Mouse (Mus musculus): ENCODE measurements around the gene Hprt.
"Not testable (repeated sequence)": the region's sequence is repeated elsewhere in the genome, so short reads cannot be mapped to it uniquely, and the experiment has no call there.

Gene Hprt

DNA sequence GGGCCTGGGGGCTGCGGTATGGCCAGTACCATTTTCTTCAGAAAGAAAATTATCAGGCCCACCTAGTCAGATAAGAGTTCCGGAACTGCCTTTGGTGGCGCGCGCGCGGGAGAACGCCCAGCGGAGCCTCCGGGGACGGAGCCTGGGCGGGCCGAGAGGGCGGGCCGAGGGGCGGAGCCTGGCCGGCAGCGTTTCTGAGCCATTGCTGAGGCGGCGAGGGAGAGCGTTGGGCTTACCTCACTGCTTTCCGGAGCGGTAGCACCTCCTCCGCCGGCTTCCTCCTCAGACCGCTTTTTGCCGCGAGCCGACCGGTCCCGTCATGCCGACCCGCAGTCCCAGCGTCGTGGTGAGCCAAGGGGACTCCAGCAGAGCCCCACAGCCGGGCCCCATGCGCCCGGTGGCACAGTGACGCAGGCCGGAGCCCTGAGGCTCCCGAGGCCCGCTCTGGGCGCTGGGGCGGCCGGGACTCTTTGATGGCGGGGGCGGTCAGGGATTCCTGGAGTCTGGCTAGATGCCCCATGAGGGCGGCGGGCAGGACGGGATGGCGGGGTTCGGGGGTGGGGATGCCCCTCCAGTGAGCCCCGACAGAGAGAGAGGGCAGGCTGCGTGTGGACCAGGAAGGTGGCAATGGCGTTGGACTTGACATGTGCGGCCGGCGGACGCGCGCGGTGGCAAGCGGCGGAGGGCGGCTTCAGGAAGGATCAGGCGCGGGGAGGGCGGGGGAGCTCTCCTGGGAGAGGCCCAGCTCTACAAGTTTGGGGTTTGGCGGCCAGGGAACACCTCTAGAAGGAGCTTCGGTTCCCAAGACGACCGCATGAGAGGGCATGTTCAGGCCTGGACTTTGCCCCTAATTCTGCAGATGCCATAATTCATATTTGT, at the start of gene Hprt:
Hprt (plus strand) TSS at position 233 of the 879 bp plus-strand sequence.
- peak; percentile 89 for DNase-seq (ENCODE audit: low spot score)

DNA sequence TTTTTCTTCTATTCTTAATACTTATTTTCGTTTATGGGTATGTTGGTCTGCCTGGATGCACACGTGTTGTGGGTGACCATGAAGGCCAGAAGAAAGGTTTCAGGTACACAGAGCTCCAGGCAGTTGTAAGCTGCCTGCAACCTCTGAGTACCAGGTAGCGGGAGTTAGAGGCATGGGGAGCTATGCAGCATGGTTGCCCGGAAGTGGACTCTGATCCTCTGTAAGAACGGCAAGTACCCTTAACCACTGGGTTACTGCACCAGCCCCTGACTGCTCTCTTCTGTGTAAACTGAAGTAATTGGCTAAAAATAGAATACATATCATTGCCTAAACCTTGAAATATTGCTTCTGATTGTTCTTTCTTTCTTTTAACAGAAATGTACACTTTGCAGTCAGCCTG, 42.4 kb upstream of the Hprt start:
- DNase-seq (ENCODE audit: low spot score): no peak

DNA sequence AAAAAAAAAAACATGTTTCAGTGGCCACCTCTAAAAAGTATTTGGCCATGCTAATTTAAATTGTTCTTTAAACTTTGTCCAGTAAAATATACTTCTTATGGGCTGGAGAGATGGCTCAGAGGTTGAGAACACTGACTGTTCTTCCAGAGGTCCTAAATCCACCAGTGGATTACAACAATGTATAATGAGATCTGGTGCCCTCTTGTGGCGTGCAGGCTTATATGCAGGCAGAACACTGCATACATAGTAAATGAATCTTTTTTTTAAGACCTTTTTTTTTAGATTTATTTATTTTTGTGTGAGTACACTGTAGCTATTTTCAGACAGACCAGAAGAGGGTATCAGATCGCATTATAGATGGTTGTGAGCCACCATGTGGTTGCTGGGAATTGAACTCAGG, 38.2 kb upstream of the Hprt start:
- DNase-seq (ENCODE audit: low spot score): peak; percentile 40

DNA sequence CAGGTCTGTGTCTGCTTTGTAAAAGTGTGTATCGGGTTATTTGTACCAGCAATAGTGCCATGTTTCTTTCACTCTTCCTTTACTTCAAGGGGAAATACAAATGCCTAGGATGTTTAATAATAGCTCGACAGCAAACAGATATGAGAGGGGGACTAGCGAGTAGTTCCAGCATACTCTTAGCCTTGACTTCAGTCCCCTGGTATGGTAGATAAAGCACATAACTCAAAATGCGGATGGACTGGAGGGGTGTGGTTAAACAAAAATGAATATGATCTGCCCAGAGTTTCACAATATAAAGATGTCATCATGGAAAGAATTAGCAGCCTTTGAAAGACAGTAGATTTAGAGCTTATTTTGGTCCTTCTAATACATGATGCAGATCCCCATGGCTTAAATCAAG, 31.0 kb upstream of the Hprt start:
- DNase-seq (ENCODE audit: low spot score): no peak

DNA sequence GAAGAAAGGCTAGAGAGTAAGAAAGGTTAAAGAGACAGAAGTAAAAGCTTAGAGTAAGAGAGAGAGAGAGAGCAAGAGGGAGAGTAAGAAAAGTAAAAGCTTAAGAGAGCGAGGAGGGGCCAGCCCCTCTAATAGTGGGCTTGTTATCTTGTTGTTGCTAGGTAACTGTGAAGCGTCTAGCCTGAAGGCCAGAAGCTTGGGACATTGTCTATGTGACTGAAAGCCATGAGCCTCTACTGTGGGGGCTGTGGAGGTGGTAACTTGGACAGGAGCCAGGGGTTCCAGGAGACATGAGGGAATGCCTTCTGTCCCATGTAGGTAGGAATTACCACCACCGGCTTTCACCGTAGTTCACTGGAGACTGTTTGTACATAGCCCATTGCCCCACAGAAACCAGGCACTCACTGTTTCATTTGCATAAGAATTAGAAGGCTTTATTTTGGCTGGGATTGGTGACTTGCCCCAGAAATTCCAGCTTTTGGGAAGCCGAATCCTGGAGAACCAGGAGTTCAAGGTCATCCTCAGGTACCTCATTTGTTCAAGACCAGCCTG, 26.3 kb upstream of the Hprt start:
- DNase-seq (ENCODE audit: low spot score): peak; percentile 37

DNA sequence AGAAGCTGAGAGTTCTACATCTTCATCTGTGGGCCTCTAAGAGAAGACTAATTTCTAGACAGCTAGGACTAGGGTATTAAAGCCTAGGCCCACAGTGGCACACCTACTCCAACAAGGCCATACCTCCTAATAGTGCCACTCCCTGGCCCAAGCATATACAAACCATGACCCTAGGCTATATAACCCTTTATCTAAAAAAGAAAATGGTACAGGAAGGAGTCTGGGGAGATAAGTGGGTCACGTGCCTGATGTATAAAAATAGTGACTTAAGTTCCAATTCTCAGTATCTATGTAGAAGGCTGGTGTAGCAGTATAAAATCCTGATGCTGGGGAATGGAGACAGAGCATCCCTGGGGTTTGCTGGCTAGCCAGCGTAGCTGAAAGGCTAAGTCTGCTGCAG, 22.8 kb upstream of the Hprt start:
- DNase-seq (ENCODE audit: low spot score): no peak

DNA sequence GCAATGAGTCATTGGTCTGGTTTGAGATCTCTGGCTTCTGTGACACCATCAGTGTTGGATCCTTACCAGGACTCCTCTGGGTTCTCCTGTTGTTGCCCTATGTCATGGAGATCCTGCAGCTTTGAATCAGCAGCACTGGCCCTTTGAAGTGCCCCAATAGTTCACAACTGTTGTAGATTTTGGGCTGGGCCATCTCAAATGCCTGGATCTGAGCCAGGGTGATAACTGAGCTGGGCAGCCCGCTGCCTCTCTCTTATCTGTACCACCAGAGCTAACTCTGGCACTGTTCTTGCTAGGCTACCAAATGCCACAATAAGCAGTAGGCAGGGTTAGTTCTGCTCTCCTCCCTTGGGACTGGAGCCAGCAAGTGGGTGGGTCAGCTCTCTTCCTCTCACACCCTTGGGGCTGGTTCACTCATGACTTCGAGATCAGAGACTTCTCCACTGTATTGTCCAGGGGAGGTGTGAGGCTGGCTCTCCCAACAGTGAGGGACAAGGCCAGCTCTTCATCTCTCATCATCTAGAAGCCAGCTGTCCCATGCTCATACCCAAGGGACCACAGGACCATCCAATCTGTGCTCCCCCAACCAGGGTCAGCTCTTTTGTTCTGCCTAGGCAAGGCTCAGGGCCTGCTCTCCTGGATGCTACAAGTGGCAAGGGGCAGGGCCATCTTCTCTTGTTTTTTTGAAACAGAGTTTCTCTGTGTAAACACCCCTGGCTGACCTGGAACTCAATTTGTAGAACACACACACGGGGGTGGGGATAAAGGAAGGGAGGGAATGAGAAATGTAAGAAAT, 16.5 kb upstream of the Hprt start:
- peak; percentile 64 for DNase-seq (ENCODE audit: low spot score)

DNA sequence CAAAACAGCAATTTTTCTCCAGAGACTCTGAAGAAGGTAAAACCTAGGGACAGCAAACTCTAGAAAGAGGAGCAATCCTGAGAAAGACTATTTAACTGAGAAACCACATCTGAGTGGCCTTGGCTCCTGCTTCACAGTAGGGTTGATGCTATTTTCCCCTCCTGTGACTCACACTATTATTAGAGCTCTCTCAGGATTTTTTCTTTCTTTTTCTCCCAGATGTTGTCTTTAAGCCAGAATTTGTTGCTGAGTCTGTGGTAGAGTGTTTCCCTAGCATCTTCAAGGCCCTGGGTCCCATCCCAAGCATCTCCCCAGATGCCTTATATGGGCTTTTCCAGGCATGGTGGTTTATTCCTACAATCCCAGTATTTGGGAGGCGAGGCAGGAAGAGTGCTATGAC, 15.8 kb upstream of the Hprt start:
- no peak for DNase-seq (ENCODE audit: low spot score)

DNA sequence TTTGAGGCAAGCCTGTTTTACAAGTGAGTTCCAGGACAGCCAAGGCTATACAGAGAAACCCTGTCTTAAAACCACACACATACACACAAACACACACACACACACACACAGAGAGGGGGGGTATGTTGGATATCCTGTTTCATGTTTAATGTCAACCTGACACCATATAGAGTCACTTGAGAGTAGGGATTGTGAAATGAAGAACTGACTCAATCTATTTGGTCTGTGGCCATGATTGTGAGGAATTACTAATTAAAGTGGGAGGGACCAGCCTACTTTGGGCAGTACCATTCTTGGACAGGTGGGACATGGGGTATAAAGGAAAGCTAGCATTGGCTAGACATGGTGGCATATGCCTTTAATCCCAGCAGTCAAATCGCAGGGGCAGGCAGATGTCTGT, 15.3 kb upstream of the Hprt start:
- no peak for DNase-seq (ENCODE audit: low spot score)

DNA sequence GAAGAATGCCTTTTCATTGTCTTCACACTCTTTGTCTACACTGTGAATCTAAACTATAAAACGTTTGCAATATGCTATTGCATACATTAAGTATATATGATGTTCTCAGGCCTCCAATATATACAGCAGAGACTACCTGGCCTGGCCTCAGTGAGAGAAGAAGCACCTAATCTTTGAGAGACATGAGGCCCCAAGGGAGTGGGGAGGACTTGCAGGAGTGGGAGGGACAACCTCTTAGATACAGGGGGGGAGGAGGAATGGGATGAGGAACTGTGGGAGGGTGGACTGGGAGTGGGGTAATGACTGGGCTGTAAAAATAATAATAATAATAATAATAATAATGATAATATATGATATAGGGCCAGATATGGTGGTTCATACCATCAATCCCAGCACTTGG, 9.4 kb upstream of the Hprt start:
- no peak for DNase-seq (ENCODE audit: low spot score)

DNA sequence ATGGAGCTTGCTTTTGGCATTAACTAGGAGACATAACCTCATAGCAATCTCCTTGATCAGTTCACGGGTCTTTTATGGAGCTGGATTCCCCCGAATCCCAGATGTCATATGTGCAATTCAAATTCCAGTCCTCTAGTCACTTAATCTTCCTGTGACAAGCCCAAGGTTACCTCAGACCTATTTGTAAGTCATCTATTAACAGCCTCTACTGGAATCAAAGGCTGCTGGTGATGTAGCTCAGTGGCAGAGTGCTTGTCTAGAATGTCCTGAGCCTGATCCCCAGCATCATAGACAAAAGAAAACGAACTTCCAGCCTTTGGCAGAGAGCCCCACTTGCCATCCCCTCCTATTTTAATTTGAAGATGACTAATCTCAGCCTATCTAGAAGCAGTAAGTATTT, 6.6 kb upstream of the Hprt start:
- DNase-seq (ENCODE audit: low spot score): no peak

DNA sequence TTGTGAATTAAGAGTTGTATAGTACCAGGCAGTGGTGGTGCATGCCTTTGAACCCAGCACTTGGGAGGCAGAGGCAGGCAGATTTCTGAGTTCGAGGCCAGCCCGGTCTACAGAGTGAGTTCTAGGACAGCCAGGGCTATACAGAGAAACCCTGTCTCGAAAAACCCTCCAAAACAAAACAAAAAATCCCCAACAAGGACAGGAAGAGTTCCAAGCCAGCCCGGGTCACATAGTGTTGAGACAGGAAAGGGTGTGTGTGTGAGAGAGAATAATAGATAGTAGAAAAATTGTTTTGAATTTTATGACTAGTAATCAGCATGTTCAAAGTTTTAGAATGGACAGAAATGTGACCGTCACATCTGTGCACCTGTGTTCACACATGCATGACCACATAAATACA, 6.8 kb downstream of the Hprt start:
- DNase-seq (ENCODE audit: low spot score): not testable (repeated sequence)

DNA sequence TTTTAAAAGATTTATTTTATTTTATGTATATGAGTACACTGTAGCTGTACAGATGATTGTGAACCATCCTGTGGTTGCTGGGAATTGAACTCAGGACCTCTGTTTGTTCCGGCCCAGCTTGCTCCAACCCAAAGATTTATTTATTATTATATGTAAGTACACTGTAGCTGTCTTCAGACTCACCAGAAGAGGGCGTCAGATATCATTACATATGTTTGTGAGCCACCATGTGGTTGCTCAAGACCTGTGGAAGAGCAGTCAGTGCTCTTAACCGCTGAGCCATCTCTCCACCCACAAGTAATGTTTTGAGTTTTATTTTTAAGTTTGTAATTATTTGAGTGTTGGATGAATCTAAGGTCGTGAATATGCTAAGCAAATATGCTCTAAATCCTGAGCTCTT, 16.9 kb downstream of the Hprt start:
- DNase-seq (ENCODE audit: low spot score): not testable (repeated sequence)

DNA sequence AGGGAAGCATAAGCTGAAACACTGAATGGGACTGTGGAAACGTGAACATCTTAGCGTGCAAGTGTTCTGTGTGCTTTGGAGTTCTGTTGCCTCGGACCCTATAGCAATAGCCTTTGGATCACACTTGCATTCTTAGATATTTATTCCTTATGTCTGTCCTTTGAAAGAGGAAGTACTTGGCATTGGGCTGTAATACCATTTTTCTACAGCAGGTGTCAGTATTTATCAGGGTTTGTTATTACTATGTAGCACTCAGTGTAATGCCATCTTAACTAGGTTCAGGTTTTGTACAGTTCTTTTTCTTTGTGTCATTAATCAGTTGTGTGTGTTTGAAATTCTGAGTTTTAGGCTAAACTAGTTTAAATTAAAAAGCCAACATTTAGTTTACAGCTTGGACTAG, 18.1 kb downstream of the Hprt start:
- DNase-seq (ENCODE audit: low spot score): no peak

DNA sequence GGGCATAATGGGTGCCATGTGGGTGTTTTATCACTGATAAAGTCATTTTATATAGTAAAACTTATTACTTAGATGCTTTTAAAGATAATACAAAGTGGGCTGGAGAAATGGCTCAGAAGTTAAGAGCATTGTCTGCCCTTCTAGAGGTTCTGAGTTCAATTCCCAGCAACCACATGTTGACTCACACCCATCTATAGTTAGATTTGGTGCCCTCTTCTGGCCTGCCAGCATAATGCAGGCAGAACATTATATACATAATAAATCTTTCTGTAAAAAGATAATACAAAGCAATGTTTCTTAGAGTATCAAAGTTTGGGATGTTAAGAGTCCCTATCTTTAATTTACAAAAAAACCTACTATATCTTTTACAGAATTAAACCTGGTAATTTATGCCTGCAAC, 27.6 kb downstream of the Hprt start:
- no peak for DNase-seq (ENCODE audit: low spot score)

DNA sequence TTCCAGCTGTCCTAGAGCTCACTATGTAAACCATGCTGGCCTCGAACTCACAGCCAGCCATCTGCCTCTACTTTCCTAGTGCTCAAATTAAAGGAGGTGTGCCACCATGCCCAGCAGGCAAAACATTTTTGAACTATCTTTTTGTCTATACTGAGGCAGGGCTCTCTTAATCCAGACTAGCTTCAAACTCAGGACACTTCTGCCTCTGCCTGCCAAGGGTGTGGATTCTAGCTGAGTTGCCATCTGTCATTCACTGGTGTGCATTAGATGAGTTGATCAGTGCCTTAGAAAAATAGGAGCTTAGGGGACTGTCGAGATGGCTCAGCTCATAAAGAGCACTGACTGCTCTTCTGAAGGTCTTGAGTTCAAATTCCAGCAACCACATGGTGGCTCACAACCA, 35.1 kb downstream of the Hprt start:
- no peak for DNase-seq (ENCODE audit: low spot score)

DNA sequence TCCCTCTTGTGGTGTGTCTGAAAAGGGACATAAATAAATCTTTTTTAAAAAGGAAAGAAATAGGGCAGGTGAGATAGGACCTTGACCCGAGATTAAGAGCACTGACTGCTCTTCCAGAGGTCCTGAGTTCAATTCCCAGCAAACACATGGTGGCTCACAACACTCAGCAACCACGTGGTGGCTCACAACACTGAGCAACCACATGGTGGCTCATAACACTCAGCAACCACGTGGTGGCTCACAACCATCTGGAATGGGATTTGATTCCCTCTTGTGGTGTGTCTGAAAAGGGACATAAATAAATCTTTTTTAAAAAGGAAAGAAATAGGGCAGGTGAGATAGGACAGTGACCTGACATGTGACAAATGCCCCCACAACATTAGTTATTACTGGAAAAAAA, 36.3 kb downstream of the Hprt start:
- DNase-seq (ENCODE audit: low spot score): not testable (repeated sequence)

DNA sequence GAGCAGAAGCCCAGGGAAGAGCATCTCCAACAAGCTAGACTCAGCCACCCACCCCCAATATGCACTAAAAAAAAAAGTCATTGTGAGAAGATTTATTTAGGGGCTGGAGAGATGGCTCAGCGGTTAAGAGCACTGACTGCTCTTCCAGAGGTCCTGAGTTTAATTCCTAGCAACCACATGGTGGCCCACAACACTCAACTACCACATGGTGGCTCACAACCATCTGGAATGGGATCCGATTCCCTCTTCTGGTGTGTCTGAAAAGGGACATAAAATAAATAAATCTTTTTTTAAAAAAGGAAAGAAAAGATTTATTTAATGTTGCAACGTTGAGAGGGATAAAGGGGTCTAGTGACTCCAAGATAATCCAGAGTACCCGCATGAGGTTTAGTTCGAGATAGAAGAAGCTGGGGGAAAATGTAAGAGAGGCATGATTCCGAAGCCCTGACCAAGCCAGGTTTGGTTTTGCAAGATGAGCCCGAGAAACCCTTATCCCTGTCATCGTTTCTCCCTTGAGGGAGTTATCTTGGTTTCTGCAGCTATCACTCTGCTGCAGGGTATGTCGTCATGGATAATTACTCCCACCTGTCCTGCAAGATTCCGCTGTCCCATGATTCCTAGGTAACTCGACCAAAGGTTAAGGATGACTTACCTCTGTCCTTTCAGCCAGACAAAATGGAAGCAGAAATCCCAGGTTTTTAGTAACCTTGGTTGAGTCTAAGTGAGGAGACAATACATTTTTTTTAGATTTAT, 37.7 kb downstream of the Hprt start:
- DNase-seq (ENCODE audit: low spot score): no peak

DNA sequence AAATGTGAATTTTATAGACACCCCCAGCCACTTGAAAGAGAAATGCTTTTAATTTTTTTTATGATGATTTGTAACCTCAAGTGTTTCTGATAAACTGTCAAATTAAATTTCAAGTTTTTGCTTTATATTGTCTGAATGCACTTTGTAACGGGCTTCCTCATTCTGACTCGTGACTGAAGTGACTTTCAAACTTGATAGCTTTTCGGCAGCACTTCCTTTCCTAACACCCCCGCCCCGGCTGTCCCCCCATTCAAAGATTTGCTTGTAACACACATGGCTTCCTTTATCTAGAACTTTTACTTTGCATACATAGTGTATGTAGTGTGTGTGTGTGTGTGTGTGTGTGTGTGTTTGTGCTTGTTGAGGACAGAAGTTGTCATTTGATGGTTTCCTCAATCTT, 41.6 kb downstream of the Hprt start:
- no peak for DNase-seq (ENCODE audit: low spot score)

DNA sequence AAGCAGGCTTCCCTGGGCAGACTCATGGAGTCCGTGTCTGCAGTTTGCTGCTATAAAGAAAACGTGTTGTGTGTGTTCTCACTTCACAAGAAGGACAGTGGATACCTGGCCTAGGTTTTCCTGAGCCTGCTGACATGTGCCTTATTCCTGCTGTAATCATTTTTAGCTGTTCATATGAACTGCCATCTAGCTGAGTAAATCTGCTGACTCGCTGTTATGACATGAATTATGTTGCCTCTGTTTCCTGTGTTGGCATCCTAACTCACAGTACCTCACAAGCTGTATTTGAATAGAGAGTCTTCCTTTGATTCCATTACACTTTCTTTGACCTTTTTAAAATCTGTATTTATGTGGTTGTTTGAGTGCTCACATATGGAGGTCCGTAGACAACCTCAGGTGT, 50.3 kb downstream of the Hprt start:
- no peak for DNase-seq (ENCODE audit: low spot score)

DNA sequence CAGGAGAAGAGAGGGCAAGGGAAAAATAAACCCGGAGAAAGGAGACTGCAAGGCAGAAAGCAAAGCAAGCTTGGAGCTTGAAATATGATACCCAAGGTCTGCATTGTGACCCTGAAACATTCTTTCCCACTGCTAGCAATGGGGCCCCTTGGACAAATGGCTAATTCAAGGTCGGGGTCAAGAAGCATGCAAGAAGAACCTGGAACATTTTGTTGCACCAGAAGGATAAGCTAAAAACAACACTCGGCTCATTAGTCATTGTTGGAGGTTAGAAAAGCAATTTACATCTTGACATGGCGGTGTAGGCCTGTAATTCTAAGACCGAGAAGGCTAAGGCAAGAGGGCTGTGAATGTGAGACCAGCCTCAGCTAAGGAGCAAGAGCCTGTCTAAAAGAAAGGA, 51.7 kb downstream of the Hprt start:
- DNase-seq (ENCODE audit: low spot score): no peak

DNA sequence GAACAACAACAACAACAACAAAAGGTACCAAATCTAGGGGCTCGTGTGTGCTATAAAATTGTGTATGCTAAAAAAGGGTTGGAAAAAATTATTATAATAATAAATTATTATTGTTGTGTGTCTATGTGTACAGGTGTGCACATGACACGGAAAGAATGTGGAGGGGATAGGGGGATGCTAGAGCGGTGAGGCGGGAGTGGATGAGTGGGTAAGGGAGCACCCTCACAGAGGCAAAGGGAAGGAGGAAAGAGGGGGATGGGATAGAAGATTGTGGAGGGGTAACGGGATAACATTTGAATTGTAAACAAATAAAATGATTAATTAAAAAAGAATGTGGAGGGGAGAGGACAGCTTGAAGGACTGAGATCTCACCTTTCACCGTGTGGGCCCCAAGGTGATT, 52.2 kb downstream of the Hprt start:
- DNase-seq (ENCODE audit: low spot score): no peak

All from testis, postnatal 10 days (tissue).